15 mouse cellular contexts compared by ENCODE assay signal in genomic region chr4:154188948-154189347, GRCm38 (mm10). TPM values are rescaled to one million over a fixed set of nuclear protein-coding genes. Genes with fewer than 3 reads are reported as not detected.
A peak's percentile ranks its signal among the peaks of the same experiment; 100 is the strongest.
DNase-seq lines count a peak whose midpoint lies in the region; ATAC-seq lines count a peak whose summit lies in the region.
"Had no signal": no experiment of that assay in that cellular context is flagged by ENCODE, and none has a peak within 500 bp of the region (broad histone marks: within the 10 kb centered on the region; RNA-seq: fewer than 3 reads in every experiment).

No protein-coding gene starts in this region.

- no peak overlapping the region for H3K4me2 ChIP-seq in heart, embryonic 11.5 days
- H3K4me2 ChIP-seq: hindbrain, embryonic 12.5 days; lung, embryonic 15.5 days; stomach, embryonic 15.5 days had no signal

- H3K9ac ChIP-seq in heart, embryonic 11.5 days (ENCODE audit: low read depth, low read length): no peak overlapping the region
- H3K9ac ChIP-seq: hindbrain, embryonic 12.5 days; lung, embryonic 15.5 days; stomach, embryonic 15.5 days had no signal

- peak; percentile 42 to 67 for DNase-seq in heart, adult 18-20 months
- DNase-seq in heart, adult 8-10 months (ENCODE audit: low spot score): no peak
- DNase-seq in kidney, postnatal 4 days: peak; percentile 25 to 28
- DNase-seq in left cerebral cortex, adult 8-10 months (ENCODE audit: low spot score in 2 of 2): no peak
- DNase-seq in frontal cortex, postnatal 36 days (ENCODE audit: low spot score in 2 of 2): no peak
- no peak for DNase-seq in limb, embryonic 10.5 days (ENCODE audit: low spot score)
- DNase-seq: adrenal gland, adult 8-10 months; cerebellum, postnatal 36 days; gastrocnemius, postnatal 14 days had no signal

- H3K9me3 ChIP-seq in heart, embryonic 11.5 days (replicated peaks; ENCODE audit: control insufficient read depth, low read length): no peaks in the 10 kb centered on the region
- no peaks in the 10 kb centered on the region for H3K9me3 ChIP-seq in limb, embryonic 10.5 days (replicated peaks)
- H3K9me3 ChIP-seq: lung, embryonic 15.5 days; stomach, embryonic 15.5 days had no signal

- H3K27ac ChIP-seq in brown adipose tissue, adult 24 weeks (replicated peaks; ENCODE audit: low read depth, low read length): peak overlapping the region; percentile 1; the same call in 1 of the 2 replicates
- peak overlapping the region; percentile 24; the same call in 1 of the 2 replicates for H3K27ac ChIP-seq in heart, embryonic 11.5 days (ENCODE audit: low read depth, low read length)
- H3K27ac ChIP-seq in limb, embryonic 10.5 days: no peak overlapping the region
- H3K27ac ChIP-seq: hindbrain, embryonic 12.5 days; lung, embryonic 15.5 days; stomach, embryonic 15.5 days had no signal

- no peak for ATAC-seq in heart, embryonic 11.5 days (replicated peaks; ENCODE audit: insufficient number of reproducible peaks, low FRiP score, low TSS enrichment)
- ATAC-seq: midbrain, embryonic 16.5 days had no signal

- H3K36me3 ChIP-seq in heart, embryonic 11.5 days (ENCODE audit: control insufficient read depth, insufficient read depth, low read length): no peaks in the 10 kb centered on the region
- peaks cover 52% of the 10 kb centered on the region for H3K36me3 ChIP-seq in limb, embryonic 10.5 days
- H3K36me3 ChIP-seq: lung, embryonic 15.5 days; stomach, embryonic 15.5 days had no signal

- WGBS in heart, embryonic 11.5 days (ENCODE audit: insufficient replicate concordance): 51% methylated on average over 8 of the region's 8 CpGs
- WGBS in limb, embryonic 10.5 days: 80% methylated on average over 8 of the region's 8 CpGs

- H3K27me3 ChIP-seq in heart, embryonic 11.5 days (ENCODE audit: control insufficient read depth, insufficient read depth, low read length): no peaks in the 10 kb centered on the region
- H3K27me3 ChIP-seq in limb, embryonic 10.5 days (ENCODE audit: low read depth, poor library complexity, severe bottlenecking): no peaks in the 10 kb centered on the region; the same call in 1 of the 2 replicates
- H3K27me3 ChIP-seq: hindbrain, embryonic 12.5 days; lung, embryonic 15.5 days; stomach, embryonic 15.5 days had no signal

- peaks cover 11% of the 10 kb centered on the region for H3K4me1 ChIP-seq in brown adipose tissue, adult 24 weeks (ENCODE audit: control insufficient read depth, insufficient read depth, insufficient read length, low read length)
- no peaks in the 10 kb centered on the region; the same call in 1 of the 2 replicates for H3K4me1 ChIP-seq in heart, embryonic 11.5 days (ENCODE audit: control insufficient read depth, insufficient read depth, low read length)
- H3K4me1 ChIP-seq in limb, embryonic 10.5 days: peaks cover 18% of the 10 kb centered on the region; the same call in 1 of the 2 replicates
- H3K4me1 ChIP-seq: lung, embryonic 15.5 days; stomach, embryonic 15.5 days had no signal

- H3K4me3 ChIP-seq in brown adipose tissue, adult 24 weeks (ENCODE audit: insufficient read depth, low read depth, low read length): no peak overlapping the region
- no peak overlapping the region for H3K4me3 ChIP-seq in heart, embryonic 11.5 days (ENCODE audit: low read depth, low read length)
- H3K4me3 ChIP-seq in limb, embryonic 10.5 days: no peak overlapping the region
- H3K4me3 ChIP-seq: hindbrain, embryonic 12.5 days; lung, embryonic 15.5 days; stomach, embryonic 15.5 days had no signal

RNA-seq across cellular contexts. Expression of gene Megf6, which starts 18.4 kb away (rescaled TPM):
- 1 to 10 TPM; 3.7 to 4.6 TPM for total RNA-seq in heart, adult 18-20 months (2021)
- 1 to 10 TPM; 6.6 to 9.5 (median 7.1) TPM for total RNA-seq in heart, adult 8-10 months (2022)
- 0.21 and 0.28 TPM in 2 replicates for polyA plus RNA-seq in brown adipose tissue, adult 24 weeks (2012; ENCODE audit: insufficient read depth, insufficient read length, missing spikeins)
- 8.6 and 8.8 TPM in 2 replicates for polyA plus RNA-seq in heart, embryonic 11.5 days (2014; fragmentation: Nextera tagmentation; extraction: Ambion mirVana)
- total RNA-seq in left cerebral cortex, adult 8-10 months (2022): 1 to 10 TPM; 6.2 to 7.9 (median 7.1) TPM
- 33.6 and 43.5 TPM in 2 replicates for polyA plus RNA-seq in limb, embryonic 10.5 days (2016; fragmentation: Nextera tagmentation; extraction: Ambion mirVana)

RNA-seq across cellular contexts. Expression of gene Tprgl, which starts 28.5 kb away (rescaled TPM):
- total RNA-seq in heart, adult 18-20 months (2021): 100 to 1,000 TPM; 120 to 127 TPM
- 100 to 1,000 TPM; 125 to 142 (median 127) TPM for total RNA-seq in heart, adult 8-10 months (2022)
- 105 and 132 TPM in 2 replicates for polyA plus RNA-seq in brown adipose tissue, adult 24 weeks (2012; ENCODE audit: insufficient read depth, insufficient read length, missing spikeins)
- 125 and 135 TPM in 2 replicates for polyA plus RNA-seq in heart, embryonic 11.5 days (2014; fragmentation: Nextera tagmentation; extraction: Ambion mirVana)
- 100 to 1,000 TPM; 167 to 191 (median 180) TPM for total RNA-seq in left cerebral cortex, adult 8-10 months (2022)
- polyA plus RNA-seq in limb, embryonic 10.5 days (2016; fragmentation: Nextera tagmentation; extraction: Ambion mirVana): 100 and 102 TPM in 2 replicates

RNA-seq across cellular contexts. Expression of gene Wrap73, which starts 46.8 kb away (rescaled TPM):
- total RNA-seq in heart, adult 18-20 months (2021): 10 to 100 TPM; 12.3 to 12.8 TPM
- 10 to 100 TPM; 11.9 to 14.6 (median 12.7) TPM for total RNA-seq in heart, adult 8-10 months (2022)
- 6.3 and 8.2 TPM in 2 replicates for polyA plus RNA-seq in brown adipose tissue, adult 24 weeks (2012; ENCODE audit: insufficient read depth, insufficient read length, missing spikeins)
- polyA plus RNA-seq in heart, embryonic 11.5 days (2014; fragmentation: Nextera tagmentation; extraction: Ambion mirVana): 22.1 and 26.5 TPM in 2 replicates
- total RNA-seq in left cerebral cortex, adult 8-10 months (2022): 10 to 100 TPM; 27.0 to 36.1 (median 31.0) TPM
- 43.8 and 49.0 TPM in 2 replicates for polyA plus RNA-seq in limb, embryonic 10.5 days (2016; fragmentation: Nextera tagmentation; extraction: Ambion mirVana)

RNA-seq across cellular contexts. Expression of gene Trp73, which starts 48.9 kb away (rescaled TPM):
- under 1 TPM in 1 of 2 experiments, not detected in 1; 0.15 TPM for total RNA-seq in heart, adult 18-20 months (2021)
- total RNA-seq in heart, adult 8-10 months (2022): not detected
- not detected in 2 replicates for polyA plus RNA-seq in brown adipose tissue, adult 24 weeks (2012; ENCODE audit: insufficient read depth, insufficient read length, missing spikeins)
- polyA plus RNA-seq in heart, embryonic 11.5 days (2014; fragmentation: Nextera tagmentation; extraction: Ambion mirVana): not detected in 2 replicates
- total RNA-seq in left cerebral cortex, adult 8-10 months (2022): under 1 TPM; 0.51 to 0.83 (median 0.64) TPM
- 0.30 and 0.80 TPM in 2 replicates for polyA plus RNA-seq in limb, embryonic 10.5 days (2016; fragmentation: Nextera tagmentation; extraction: Ambion mirVana)

Comparison
In these comparisons a context has a peak if more than half of its experiments do, and no peak if none do; other contexts are left out.
1. DNase-seq: peak in heart, adult 18-20 months (2 of 2) and kidney, postnatal 4 days (2 of 2); none in heart, adult 8-10 months (single experiment), left cerebral cortex, adult 8-10 months (0 of 2), frontal cortex, postnatal 36 days (0 of 2) and limb, embryonic 10.5 days (single experiment).